Mouse (Mus musculus) liver, embryonic 11.5 days (tissue): ENCODE data around the gene Ispd. TPM values are rescaled to one million over a fixed set of nuclear protein-coding genes. Genes with fewer than 3 reads are reported as not detected.
"Not testable (repeated sequence)": the region's sequence is repeated elsewhere in the genome, so short reads cannot be mapped to it uniquely, and the experiment has no call there.

Experiments used
- ATAC-seq: fragments of 200-750 bp; cut with Nextera tagmentation; replicated peaks from 2 replicates; pipeline ENCODE4 v1.8.0; 2017; ENCODE audit warnings: moderate number of reproducible peaks, mild to moderate bottlenecking, moderate TSS enrichment, moderate library complexity; ENCODE audit not compliant: low FRiP score
- DNase-seq: peaks from one replicate; pipeline ENCODE4 v3.0.0-alpha.2; 2017; ENCODE audit warnings: low spot score
- H3K27ac ChIP-seq: fragments of 300-500 bp; sonication (generic); 2 replicates; pipeline ENCODE4 v1.5.1; 2014; ENCODE audit warnings: mild to moderate bottlenecking, low read depth, low read length, control low read depth
- H3K27me3 ChIP-seq: fragments of 300-500 bp; sonication (generic); replicated peaks from 2 replicates; pipeline ENCODE4 v1.6.1; 2014; ENCODE audit warnings: low read length, mixed read lengths; ENCODE audit not compliant: control insufficient read depth, insufficient read depth
- H3K36me3 ChIP-seq: fragments of 300-500 bp; sonication (generic); 2 replicates; pipeline ENCODE4 v1.6.1; 2014; ENCODE audit warnings: mild to moderate bottlenecking, low read length, moderate library complexity, mixed read lengths; ENCODE audit not compliant: control insufficient read depth, insufficient read depth
- H3K4me1 ChIP-seq: fragments of 300-500 bp; sonication (generic); replicated peaks from 2 replicates; pipeline ENCODE4 v1.6.1; 2014; ENCODE audit warnings: low read length, mixed read lengths; ENCODE audit not compliant: control insufficient read depth, insufficient read depth
- H3K4me2 ChIP-seq: fragments of 300-500 bp; sonication (generic); 2 replicates; pipeline ENCODE4 v1.6.1; 2014; ENCODE audit warnings: mild to moderate bottlenecking, control low read depth, moderate library complexity
- H3K4me3 ChIP-seq: fragments of 300-500 bp; sonication (generic); 2 replicates; pipeline ENCODE4 v1.5.1; 2014; ENCODE audit warnings: low read depth, low read length, control low read depth
- H3K9ac ChIP-seq: fragments of 300-500 bp; sonication (generic); 2 replicates; pipeline ENCODE4 v1.6.1; 2014; ENCODE audit warnings: low read depth, low read length, control low read depth
- H3K9me3 ChIP-seq: fragments of 300-500 bp; sonication (generic); 2 replicates; pipeline ENCODE4 v1.6.1; 2016; ENCODE audit warnings: low read length, inconsistent platforms, mixed read lengths; ENCODE audit not compliant: control insufficient read depth
- WGBS: fragments of 180-500 bp; shearing (Covaris S2); extraction: QIAGEN DNeasy Blood & Tissue Kit; methylation state at CpG from one replicate; pipeline ENCODE4 v1.1.7; 2014; 5-methylcytosine and 5-hydroxymethylcytosine counted together
- polyA plus RNA-seq: library from polyadenylated mRNA; unstranded; fragments of >200 nt; fragmentation: Nextera tagmentation; extraction: Ambion mirVana; gene quantifications from 2 replicates; pipeline ENCODE4 v1.2.1, GENCODE M21; 2014

The Ispd gene
- polyA plus RNA-seq, 1 experiment from 2014 or later = 5.0 TPM

DNA sequence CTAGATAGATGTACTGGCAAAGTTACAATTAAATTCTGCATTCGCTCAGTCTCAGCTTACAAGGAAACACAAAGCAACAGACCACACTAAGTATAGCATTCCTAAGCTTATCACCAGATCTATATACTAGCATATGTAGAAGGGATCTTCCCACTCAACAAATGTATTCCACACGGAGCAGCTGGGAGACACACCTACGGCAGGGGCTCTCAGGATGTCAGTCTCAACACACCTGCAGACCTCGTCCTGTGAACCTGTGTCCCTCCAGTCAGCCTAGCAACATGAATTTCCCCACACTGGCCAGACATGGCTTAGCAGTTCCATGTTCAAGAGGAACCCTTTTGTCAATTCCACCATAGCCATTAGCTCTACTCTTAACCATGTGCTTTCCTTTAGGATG lies 4.9 kb upstream of the Ispd start:
- H3K27ac ChIP-seq, H3K9ac ChIP-seq, H3K27me3 ChIP-seq, H3K36me3 ChIP-seq, H3K4me2 ChIP-seq, H3K4me3 ChIP-seq, DNase-seq, H3K4me1 ChIP-seq, H3K9me3 ChIP-seq, ATAC-seq: not testable (repeated sequence)
- 73% methylated on average over 3 of the region's 4 CpGs for WGBS

DNA sequence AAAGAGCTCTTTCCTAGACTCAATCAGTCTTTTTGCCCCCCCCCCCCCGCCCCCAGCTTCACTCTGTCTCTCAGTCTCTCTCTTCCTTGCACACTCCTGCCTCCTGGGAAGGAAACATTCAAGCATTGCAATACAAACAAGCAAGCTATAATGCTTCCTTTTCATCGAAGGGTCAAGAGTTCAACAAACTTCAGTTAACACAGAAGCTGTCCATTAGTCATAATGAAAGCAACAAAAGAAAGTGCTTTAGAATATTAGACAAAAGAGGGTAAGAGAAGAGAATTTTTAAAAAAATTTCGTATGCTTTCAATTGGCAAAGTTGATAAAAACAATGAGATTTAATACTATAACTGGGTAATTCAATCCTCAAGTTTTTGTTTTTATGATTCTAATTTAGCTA lies 996 bp upstream of the Ispd start:
- Histone ChIP-seq H3K27ac (no peak overlapping the region), H3K4me1 (peaks cover 6% of the 10 kb centered on the region), H3K9ac (no peak overlapping the region), H3K4me3 (no peak overlapping the region), H3K4me2 (no peak overlapping the region), H3K36me3 (no peaks in the 10 kb centered on the region), H3K9me3 (no peaks in the 10 kb centered on the region), H3K27me3 (no peaks in the 10 kb centered on the region)
- ATAC-seq (no peak), DNase-seq (no peak)
- WGBS = 66% methylated on average over 3 of the region's 3 CpGs

DNA sequence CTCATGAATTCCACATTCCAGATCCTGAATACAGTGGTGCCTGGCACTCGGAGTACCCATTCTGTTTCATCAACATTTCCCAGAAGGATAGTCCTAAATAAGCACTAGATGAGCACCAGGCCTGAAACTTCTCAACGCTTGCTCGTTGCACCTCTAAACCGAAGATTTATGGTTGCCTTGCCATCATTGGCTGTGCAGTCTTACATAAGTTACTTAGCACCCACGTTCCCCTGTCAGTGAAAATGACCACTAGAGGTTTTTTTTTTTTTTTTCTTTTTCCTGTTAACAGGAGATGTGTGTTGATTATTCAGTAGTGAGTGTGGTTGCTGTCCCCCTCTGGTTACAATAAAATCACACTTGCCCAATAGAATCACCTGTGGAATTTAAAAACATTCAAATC lies 444 bp upstream of the Ispd start:
- no peak overlapping the region for H3K4me3 ChIP-seq
- no peak for ATAC-seq
- no peak overlapping the region for H3K27ac ChIP-seq
- H3K36me3 ChIP-seq = no peaks in the 10 kb centered on the region
- peaks cover 6% of the 10 kb centered on the region for H3K4me1 ChIP-seq
- WGBS = 68% methylated on average over 5 of the region's 5 CpGs
- no peaks in the 10 kb centered on the region for H3K9me3 ChIP-seq
- H3K9ac ChIP-seq = no peak overlapping the region
- no peaks in the 10 kb centered on the region for H3K27me3 ChIP-seq
- DNase-seq = no peak
- H3K4me2 ChIP-seq = peak overlapping the region; percentile 77

DNA sequence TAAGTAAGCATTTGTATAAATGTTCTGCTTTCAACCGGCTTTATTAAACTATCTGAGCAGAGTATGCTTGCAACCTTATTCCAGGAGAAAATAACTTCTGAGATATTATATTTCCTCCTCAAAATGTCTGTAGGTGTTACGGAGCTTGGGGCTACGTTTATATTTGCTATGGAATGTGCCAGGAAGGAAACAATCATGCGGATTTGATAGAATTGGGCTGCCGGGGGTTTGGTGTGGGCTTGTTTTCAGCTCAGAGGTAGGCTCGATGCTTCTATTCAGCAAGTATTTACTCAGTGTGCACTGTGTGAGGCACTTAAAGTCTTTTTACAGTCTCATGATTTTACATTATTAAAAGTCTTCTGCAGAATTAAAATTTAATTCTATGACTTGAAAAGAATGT lies 4.1 kb downstream of the Ispd start:
- H3K27me3 ChIP-seq = no peaks in the 10 kb centered on the region
- H3K9me3 ChIP-seq = no peaks in the 10 kb centered on the region
- ATAC-seq (no peak), DNase-seq (no peak)
- no peak overlapping the region for H3K4me3 ChIP-seq
- WGBS = 72% methylated on average over 6 of the region's 6 CpGs
- no peak overlapping the region for H3K27ac ChIP-seq
- H3K4me2 ChIP-seq = no peak overlapping the region
- no peaks in the 10 kb centered on the region for H3K36me3 ChIP-seq
- H3K9ac ChIP-seq = no peak overlapping the region
- H3K4me1 ChIP-seq = peaks cover 6% of the 10 kb centered on the region

DNA sequence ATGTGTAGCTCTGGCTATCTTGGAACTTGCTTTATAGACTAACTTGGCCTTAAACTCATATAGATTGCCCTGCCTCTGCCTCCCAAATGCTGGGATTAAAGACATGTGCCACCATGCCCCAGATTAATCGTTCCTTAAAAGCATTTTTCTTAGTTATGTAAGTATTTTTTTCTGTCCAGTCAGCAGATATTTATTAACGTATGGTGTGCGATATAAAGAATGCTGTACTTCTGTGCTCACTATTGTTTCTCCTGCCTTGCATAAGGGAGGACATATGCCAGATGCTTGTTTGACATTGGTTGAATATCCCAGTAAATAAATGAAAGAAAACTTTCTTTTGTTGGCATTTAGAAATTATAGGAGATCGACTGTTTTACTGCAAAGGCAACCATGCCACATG lies 5.7 kb downstream of the Ispd start:
- no peak for ATAC-seq
- no peaks in the 10 kb centered on the region for H3K4me1 ChIP-seq
- H3K9me3 ChIP-seq = no peaks in the 10 kb centered on the region
- no peak overlapping the region for H3K9ac ChIP-seq
- H3K36me3 ChIP-seq = no peaks in the 10 kb centered on the region
- H3K4me3 ChIP-seq = no peak overlapping the region
- H3K27me3 ChIP-seq = no peaks in the 10 kb centered on the region
- DNase-seq = no peak
- H3K4me2 ChIP-seq = no peak overlapping the region
- H3K27ac ChIP-seq = no peak overlapping the region
- 88% methylated on average over 4 of the region's 4 CpGs for WGBS

DNA sequence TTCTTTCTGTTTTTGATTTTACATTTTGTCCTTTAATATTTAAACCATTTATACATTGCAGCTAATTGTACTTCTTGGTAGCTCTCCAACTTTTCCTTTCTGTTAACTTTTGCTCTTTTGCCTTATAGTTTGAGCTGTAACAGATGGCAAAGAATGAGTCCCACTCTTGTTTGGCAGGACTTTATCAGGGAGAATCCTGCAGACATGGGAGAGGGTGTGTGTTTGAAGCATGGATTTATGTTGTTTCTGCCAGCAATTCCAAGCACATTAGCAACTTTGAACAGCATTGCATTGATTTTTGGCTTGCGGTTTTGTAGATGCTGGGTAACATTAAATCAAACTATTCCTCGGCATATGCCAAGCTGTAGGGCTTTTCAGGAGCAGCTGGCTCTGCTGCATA lies 13.9 kb downstream of the Ispd start:
- H3K4me3 ChIP-seq = no peak overlapping the region
- H3K4me1 ChIP-seq = no peaks in the 10 kb centered on the region
- no peaks in the 10 kb centered on the region for H3K27me3 ChIP-seq
- ATAC-seq = no peak
- H3K36me3 ChIP-seq = no peaks in the 10 kb centered on the region
- H3K9ac ChIP-seq = no peak overlapping the region
- no peaks in the 10 kb centered on the region for H3K9me3 ChIP-seq
- WGBS = 84% methylated on average over 2 of the region's 2 CpGs
- DNase-seq = no peak
- no peak overlapping the region for H3K4me2 ChIP-seq
- H3K27ac ChIP-seq = no peak overlapping the region

DNA sequence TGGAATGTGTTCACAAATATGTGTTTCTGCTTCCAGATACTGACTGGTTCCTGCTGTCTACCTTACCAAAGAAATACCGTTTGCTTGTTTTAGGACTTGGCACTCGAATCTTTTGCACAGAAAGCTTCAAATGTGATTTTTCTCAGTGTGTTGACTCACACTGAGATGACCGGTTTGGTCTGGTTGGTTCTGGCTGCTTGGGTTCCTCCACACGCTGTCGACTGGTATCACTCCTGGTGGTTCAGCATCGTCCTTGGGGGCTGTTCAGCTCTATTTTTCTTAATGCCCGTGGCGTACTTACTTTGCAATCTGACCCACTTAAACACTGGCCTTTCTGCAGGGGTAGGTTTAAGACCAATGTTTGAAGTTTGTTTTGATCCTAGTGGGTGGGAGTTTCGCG lies 42.4 kb downstream of the Ispd start:
- ATAC-seq (no peak), DNase-seq (no peak)
- Histone ChIP-seq H3K27ac (no peak overlapping the region), H3K4me1 (no peaks in the 10 kb centered on the region), H3K4me2 (no peak overlapping the region), H3K4me3 (no peak overlapping the region), H3K27me3 (no peaks in the 10 kb centered on the region), H3K9me3 (no peaks in the 10 kb centered on the region), H3K9ac (no peak overlapping the region), H3K36me3 (no peaks in the 10 kb centered on the region)
- whole genome bisulfite sequencing = 84% methylated on average over 10 of the region's 10 CpGs

DNA sequence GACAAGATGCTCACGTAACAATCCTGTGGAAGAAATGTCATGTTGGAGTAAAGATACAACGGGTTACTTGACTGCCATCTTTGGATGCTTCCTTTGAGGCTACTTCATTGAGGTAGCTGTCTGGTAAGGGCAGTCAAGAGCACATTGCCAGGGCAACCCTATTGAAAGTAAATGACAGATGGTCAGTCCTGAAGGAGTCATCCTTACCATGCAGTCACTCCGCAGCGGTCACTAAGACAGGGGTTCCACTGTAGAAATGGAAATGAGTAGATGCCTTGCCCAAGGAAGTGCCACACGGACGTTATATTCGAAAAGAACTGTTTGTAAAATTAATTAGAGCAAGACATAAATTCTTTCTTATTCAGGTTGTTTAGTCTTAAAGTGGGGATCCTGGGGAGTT lies 44.0 kb downstream of the Ispd start:
- Histone ChIP-seq H3K9ac (no peak overlapping the region), H3K4me1 (no peaks in the 10 kb centered on the region), H3K27me3 (no peaks in the 10 kb centered on the region), H3K36me3 (no peaks in the 10 kb centered on the region), H3K9me3 (no peaks in the 10 kb centered on the region), H3K4me2 (no peak overlapping the region), H3K4me3 (no peak overlapping the region), H3K27ac (no peak overlapping the region)
- no peak for ATAC-seq
- 89% methylated on average over 7 of the region's 7 CpGs for WGBS
- DNase-seq = no peak

DNA sequence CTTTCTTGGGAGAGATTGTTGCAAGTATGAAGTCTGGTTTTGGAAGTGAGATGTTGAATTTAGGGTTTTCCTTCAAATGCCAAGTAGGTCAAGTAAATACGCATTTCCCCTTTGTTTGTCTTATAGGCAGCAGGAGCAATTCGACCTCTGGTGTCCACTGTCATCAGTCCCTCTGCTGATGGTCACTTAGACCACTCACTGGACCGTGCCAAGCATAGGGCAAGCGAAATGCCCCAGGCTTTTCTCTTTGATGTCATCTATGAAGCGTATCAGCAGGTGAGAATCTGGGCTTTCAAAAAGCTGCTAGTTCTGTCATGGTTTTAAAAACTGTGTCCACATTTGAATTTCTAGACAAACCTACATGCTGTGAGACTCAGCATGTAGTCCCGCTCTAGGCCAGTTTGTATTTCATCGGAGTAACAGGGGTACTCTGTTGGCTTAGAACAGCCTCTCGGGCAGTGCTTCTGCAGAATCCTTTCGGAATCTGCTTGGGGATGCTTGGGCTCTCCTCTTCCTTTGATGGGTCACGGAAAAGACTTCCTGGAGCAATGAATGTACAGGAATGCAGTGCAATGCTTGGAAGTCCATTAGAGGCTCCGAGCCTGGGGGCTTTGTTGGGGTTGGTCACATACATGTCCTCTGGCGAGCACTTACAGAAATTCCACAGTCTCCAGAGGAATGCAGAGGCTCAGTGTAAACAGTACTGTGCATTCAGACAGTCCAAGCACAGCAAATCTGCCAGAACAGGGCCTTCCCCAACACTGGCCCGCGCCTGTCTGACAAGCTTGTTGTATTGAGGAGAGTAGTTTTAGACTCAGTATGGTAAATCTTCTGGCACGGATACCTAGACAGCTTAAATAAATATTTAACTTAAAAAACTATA lies 45.2 kb downstream of the Ispd start:
- H3K36me3 ChIP-seq = no peaks in the 10 kb centered on the region
- WGBS = 79% methylated on average over 15 of the region's 15 CpGs
- no peak overlapping the region for H3K9ac ChIP-seq
- no peak for ATAC-seq
- no peak overlapping the region for H3K4me3 ChIP-seq
- H3K4me1 ChIP-seq = no peaks in the 10 kb centered on the region
- H3K27ac ChIP-seq = no peak overlapping the region
- no peaks in the 10 kb centered on the region for H3K9me3 ChIP-seq
- H3K27me3 ChIP-seq = no peaks in the 10 kb centered on the region
- H3K4me2 ChIP-seq = no peak overlapping the region
- no peak for DNase-seq
